Mouse (Mus musculus): ENCODE measurements at regions not wholly inside any gene's neighbourhood (a gene's known extent, or its start where the extent isn't known, plus 50 kb on each side); places are given as distances from the start of the nearest gene placed in this dataset.

GRCm38 (mm10) chr19:32939692-32940091 is 182.4 kb downstream of the Pten start:
- Histone ChIP-seq H3K4me1 (ENCODE audit: control insufficient read depth, insufficient read depth, insufficient read length, low read length) (no peaks in the 10 kb centered on the region), H3K27me3 (ENCODE audit: control insufficient read depth, insufficient read depth, low read length) (no peaks in the 10 kb centered on the region), H3K4me3 (ENCODE audit: low read depth, low read length) (no peak overlapping the region), H3K27ac (ENCODE audit: insufficient read depth, low read depth, low read length) (no peak overlapping the region), H3K36me3 (ENCODE audit: control insufficient read depth, insufficient read depth, low read length) (no peaks in the 10 kb centered on the region)
- TF ChIP-seq POLR2A (IDR thresholded peaks at IDR 0.05; ENCODE audit: low read depth, low read length) (no peak), CTCF (IDR thresholded peaks at IDR 0.05; ENCODE audit: extremely low read depth, insufficient read length, insufficient replicate concordance, low read depth, low read length) (no peak)
- WGBS: 76% methylated on average over 5 of the region's 5 CpGs

DNA sequence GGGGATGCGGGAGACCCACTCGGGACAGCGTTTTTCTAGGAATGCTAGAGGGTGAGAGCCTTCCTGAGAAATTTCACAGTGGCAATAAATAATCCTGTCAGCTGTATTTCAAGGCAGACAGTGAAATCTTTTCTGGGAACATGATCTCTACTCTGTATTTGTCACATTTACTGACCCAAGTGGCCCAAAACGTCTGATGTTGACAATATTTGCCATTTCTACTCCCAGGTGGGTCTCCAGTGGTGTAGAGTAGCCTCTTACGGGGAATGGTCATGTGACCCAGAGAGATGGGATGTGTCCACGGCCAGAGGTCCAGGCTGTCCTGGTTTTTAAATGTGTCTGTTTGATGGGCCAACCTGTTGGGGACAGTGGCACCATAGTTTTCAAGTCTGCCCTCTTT is 183.5 kb downstream of the Pten start:
- no peaks in the 10 kb centered on the region for H3K36me3 ChIP-seq (ENCODE audit: control insufficient read depth, insufficient read depth, low read length)
- no peak overlapping the region for H3K4me3 ChIP-seq (ENCODE audit: low read depth, low read length)
- no peak overlapping the region for H3K27ac ChIP-seq (ENCODE audit: insufficient read depth, low read depth, low read length)
- 78% methylated on average over 6 of the region's 6 CpGs for whole genome bisulfite sequencing
- TF ChIP-seq POLR2A (IDR thresholded peaks at IDR 0.05; ENCODE audit: low read depth, low read length) (no peak), CTCF (IDR thresholded peaks at IDR 0.05; ENCODE audit: extremely low read depth, insufficient read length, insufficient replicate concordance, low read depth, low read length) (no peak)
- no peaks in the 10 kb centered on the region for H3K4me1 ChIP-seq (ENCODE audit: control insufficient read depth, insufficient read depth, insufficient read length, low read length)
- H3K27me3 ChIP-seq (ENCODE audit: control insufficient read depth, insufficient read depth, low read length): no peaks in the 10 kb centered on the region

DNA sequence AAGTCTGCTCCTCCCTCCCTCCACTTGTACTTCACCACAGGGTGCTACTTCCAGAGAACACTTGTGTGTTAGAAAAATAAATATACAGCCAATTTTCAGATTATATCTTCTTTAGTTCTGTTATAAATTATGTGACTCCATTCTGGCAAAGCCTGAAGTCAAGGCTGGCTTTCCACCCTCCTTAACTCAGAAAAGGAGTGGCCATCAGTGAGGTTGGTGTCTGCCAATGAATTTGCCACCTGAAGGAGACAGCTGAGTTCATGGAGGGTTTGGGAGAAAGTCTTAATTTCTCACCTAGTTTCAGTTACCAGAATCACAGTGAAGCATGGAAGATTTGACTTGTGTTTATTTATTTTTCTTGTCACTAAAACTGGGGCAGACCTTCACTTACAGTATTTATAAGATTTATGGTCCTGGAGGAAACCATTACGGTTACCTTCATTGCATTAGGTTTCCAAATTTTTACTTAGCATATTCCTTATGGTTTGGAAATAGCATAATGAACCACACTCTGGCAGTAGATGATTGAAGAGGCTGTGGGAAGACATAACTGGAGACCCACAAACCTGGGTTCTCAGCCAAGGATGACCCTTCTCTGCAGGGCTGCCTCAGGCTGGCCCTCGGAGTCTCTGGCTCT is 186.4 kb downstream of the Pten start:
- no peak overlapping the region for H3K27ac ChIP-seq (ENCODE audit: insufficient read depth, low read depth, low read length)
- TF ChIP-seq CTCF (IDR thresholded peaks at IDR 0.05; ENCODE audit: extremely low read depth, insufficient read length, insufficient replicate concordance, low read depth, low read length): no peak
- no peak for TF ChIP-seq POLR2A (IDR thresholded peaks at IDR 0.05; ENCODE audit: low read depth, low read length)
- no peaks in the 10 kb centered on the region for H3K4me1 ChIP-seq (ENCODE audit: control insufficient read depth, insufficient read depth, insufficient read length, low read length)
- H3K36me3 ChIP-seq (ENCODE audit: control insufficient read depth, insufficient read depth, low read length): no peaks in the 10 kb centered on the region
- no peaks in the 10 kb centered on the region for H3K27me3 ChIP-seq (ENCODE audit: control insufficient read depth, insufficient read depth, low read length)
- H3K4me3 ChIP-seq (ENCODE audit: low read depth, low read length): no peak overlapping the region
- WGBS: 94% methylated on average over 2 of the region's 2 CpGs

GRCm38 (mm10) chr19:32947081-32947855 is 190.0 kb downstream of the Pten start:
- peaks cover 4% of the 10 kb centered on the region; the same call in 1 of the 2 replicates for H3K4me1 ChIP-seq (ENCODE audit: control insufficient read depth, insufficient read depth, insufficient read length, low read length)

GRCm38 (mm10) chr19:32950252-32950651 is 193.0 kb downstream of the Pten start:
- WGBS: 33% methylated on average over 3 of the region's 3 CpGs
- Histone ChIP-seq H3K4me1 (ENCODE audit: control insufficient read depth, insufficient read depth, insufficient read length, low read length) (peaks cover 18% of the 10 kb centered on the region), H3K27ac (ENCODE audit: insufficient read depth, low read depth, low read length) (no peak overlapping the region), H3K27me3 (ENCODE audit: control insufficient read depth, insufficient read depth, low read length) (no peaks in the 10 kb centered on the region), H3K4me3 (ENCODE audit: low read depth, low read length) (no peak overlapping the region), H3K36me3 (ENCODE audit: control insufficient read depth, insufficient read depth, low read length) (no peaks in the 10 kb centered on the region)
- TF ChIP-seq CTCF (IDR thresholded peaks at IDR 0.05; ENCODE audit: extremely low read depth, insufficient read length, insufficient replicate concordance, low read depth, low read length) (no peak), POLR2A (IDR thresholded peaks at IDR 0.05; ENCODE audit: low read depth, low read length) (no peak)

More at GRCm38 (mm10) chr19:32947081-32947855, 190.0 kb downstream of the Pten start:
- H3K36me3 ChIP-seq (ENCODE audit: control insufficient read depth, insufficient read depth, low read length): no peaks in the 10 kb centered on the region
- 74% methylated on average over 12 of the region's 12 CpGs for WGBS
- H3K4me3 ChIP-seq (ENCODE audit: low read depth, low read length): no peak overlapping the region
- H3K27ac ChIP-seq (ENCODE audit: insufficient read depth, low read depth, low read length): no peak overlapping the region
- TF ChIP-seq CTCF (IDR thresholded peaks at IDR 0.05; ENCODE audit: extremely low read depth, insufficient read length, insufficient replicate concordance, low read depth, low read length) (no peak), POLR2A (IDR thresholded peaks at IDR 0.05; ENCODE audit: low read depth, low read length) (no peak)
- no peaks in the 10 kb centered on the region for H3K27me3 ChIP-seq (ENCODE audit: control insufficient read depth, insufficient read depth, low read length)

- H3K4me3 ChIP-seq (ENCODE audit: low read depth, low read length): no peak overlapping the region
- H3K27me3 ChIP-seq (ENCODE audit: control insufficient read depth, insufficient read depth, low read length): no peaks in the 10 kb centered on the region
- no peak for TF ChIP-seq CTCF (IDR thresholded peaks at IDR 0.05; ENCODE audit: extremely low read depth, insufficient read length, insufficient replicate concordance, low read depth, low read length)
- no peak for TF ChIP-seq POLR2A (IDR thresholded peaks at IDR 0.05; ENCODE audit: low read depth, low read length)
- no peaks in the 10 kb centered on the region for H3K36me3 ChIP-seq (ENCODE audit: control insufficient read depth, insufficient read depth, low read length)
- peaks cover 18% of the 10 kb centered on the region for H3K4me1 ChIP-seq (ENCODE audit: control insufficient read depth, insufficient read depth, insufficient read length, low read length)
- H3K27ac ChIP-seq (ENCODE audit: insufficient read depth, low read depth, low read length): no peak overlapping the region
- whole genome bisulfite sequencing: 86% methylated on average over 1 of the region's 1 CpGs
These were observed 193.5 kb downstream of the Pten start for GRCm38 (mm10) chr19:32950794-32951193.

DNA sequence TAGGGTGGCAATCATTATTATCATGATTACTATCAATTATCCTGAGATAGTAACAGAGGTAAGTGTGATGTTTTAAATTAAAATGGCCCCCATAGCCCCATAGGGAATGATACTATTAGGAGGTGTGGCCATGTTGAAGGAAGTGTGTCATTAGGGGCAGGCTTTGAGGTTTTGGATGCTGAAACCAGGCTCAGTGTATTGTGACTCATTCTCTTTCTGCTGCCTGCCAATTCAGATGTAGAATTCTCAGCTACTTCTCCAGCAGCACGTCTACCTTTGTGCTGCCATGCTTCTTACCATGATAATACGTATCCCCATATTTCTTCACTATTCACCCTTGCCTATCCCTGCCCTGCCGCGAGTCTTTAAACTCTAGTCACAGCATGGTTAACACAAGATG is 195.1 kb downstream of the Pten start:
- Histone ChIP-seq H3K4me3 (ENCODE audit: low read depth, low read length) (no peak overlapping the region), H3K36me3 (ENCODE audit: control insufficient read depth, insufficient read depth, low read length) (no peaks in the 10 kb centered on the region), H3K4me1 (ENCODE audit: control insufficient read depth, insufficient read depth, insufficient read length, low read length) (peaks cover 23% of the 10 kb centered on the region), H3K27ac (ENCODE audit: insufficient read depth, low read depth, low read length) (peak overlapping the region; percentile 48; the same call in 1 of the 2 replicates), H3K27me3 (ENCODE audit: control insufficient read depth, insufficient read depth, low read length) (no peaks in the 10 kb centered on the region)
- TF ChIP-seq CTCF (IDR thresholded peaks at IDR 0.05; ENCODE audit: extremely low read depth, insufficient read length, insufficient replicate concordance, low read depth, low read length) (no peak), POLR2A (IDR thresholded peaks at IDR 0.05; ENCODE audit: low read depth, low read length) (no peak)
- 72% methylated on average over 4 of the region's 4 CpGs for WGBS
